Mouse (Mus musculus): Measurements from ENCODE around the gene H2-Oa.
"Not testable (repeated sequence)": the region's sequence is repeated elsewhere in the genome, so short reads cannot be mapped to it uniquely, and the experiment has no call there.

The H2-Oa gene

GRCm38 (mm10) chr17:34142456-34143010, 50.4 kb downstream of the H2-Oa start:
- DNase-seq (ENCODE audit: extremely low spot score, low read depth, low spot score): no peak

DNA sequence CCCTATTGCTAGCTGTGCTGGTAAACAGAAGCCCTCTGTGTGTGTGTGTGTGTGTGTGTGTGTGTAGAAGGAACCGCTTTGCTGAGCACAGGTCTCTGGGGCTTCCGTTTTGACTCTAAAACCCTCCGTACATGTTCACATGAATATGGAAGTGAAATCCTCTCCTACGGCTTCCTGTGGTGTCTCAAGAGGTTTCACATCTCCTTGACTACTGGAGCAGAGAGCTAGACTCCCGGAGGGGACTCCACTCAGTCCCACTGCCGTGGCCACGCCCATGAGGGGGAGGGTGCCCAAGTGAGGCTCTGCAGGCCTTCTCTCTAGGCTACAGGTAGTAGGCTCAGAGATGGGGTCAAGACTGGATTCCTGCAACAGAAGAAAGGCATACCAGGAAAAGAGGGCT, 50.9 kb downstream of the H2-Oa start, which contains the start of gene H2-DMb2:
TSS of gene H2-DMb2 (plus strand) at position 275 of the 400 bp plus-strand sequence.
- DNase-seq (ENCODE audit: extremely low spot score, low read depth, low spot score): no peak

DNA sequence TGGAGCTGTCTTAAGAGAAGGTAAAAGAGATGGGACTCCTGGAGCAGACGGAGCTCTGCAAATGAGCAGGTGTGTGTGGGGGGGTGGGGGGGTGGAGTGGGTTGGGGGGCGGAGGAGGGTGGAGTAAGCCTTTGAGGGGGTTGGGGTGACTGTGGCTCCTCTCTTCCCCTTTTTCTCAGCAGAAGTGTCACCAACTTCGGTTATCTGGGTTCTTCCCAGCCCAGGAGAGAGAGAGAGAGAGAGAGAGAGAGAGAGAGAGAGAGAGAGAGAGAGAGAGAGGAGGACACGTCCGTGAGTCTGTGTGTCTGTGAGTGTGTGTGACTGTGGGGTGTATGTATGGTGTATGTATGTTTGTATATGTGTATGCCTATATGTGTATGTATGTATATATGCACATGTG, 51.3 kb downstream of the H2-Oa start:
- DNase-seq (ENCODE audit: extremely low spot score, low read depth, low spot score): no peak

GRCm38 (mm10) chr17:34144221-34144620, 52.1 kb downstream of the H2-Oa start:
- DNase-seq (ENCODE audit: extremely low spot score, low read depth, low spot score): not testable (repeated sequence)

Measured in hindlimb bud, embryonic 11.5 days (tissue).